Mouse (Mus musculus): ENCODE measurements at regions not wholly inside any gene's neighbourhood (a gene's known extent, or its start where the extent isn't known, plus 50 kb on each side); places are given as distances from the start of the nearest gene placed in this dataset.
"Not testable (repeated sequence)": the region's sequence is repeated elsewhere in the genome, so short reads cannot be mapped to it uniquely, and the experiment has no call there.

GRCm38 (mm10) chr10:69044171-69044651 lies 107.0 kb upstream of the Rhobtb1 start:
- no peaks in the 10 kb centered on the region for H3K27me3 ChIP-seq (ENCODE audit: control insufficient read depth, insufficient read depth, low read length)
- H3K4me1 ChIP-seq (ENCODE audit: control insufficient read depth, insufficient read depth, insufficient read length, low read length): no peaks in the 10 kb centered on the region
- WGBS: 49% methylated on average over 12 of the region's 12 CpGs
- no peak for TF ChIP-seq POLR2A (IDR thresholded peaks at IDR 0.05; ENCODE audit: low read depth, low read length)
- no peak for TF ChIP-seq CTCF (IDR thresholded peaks at IDR 0.05; ENCODE audit: extremely low read depth, insufficient read length, insufficient replicate concordance, low read depth, low read length)
- H3K36me3 ChIP-seq (ENCODE audit: control insufficient read depth, insufficient read depth, low read length): no peaks in the 10 kb centered on the region
- H3K27ac ChIP-seq (ENCODE audit: insufficient read depth, low read depth, low read length): no peak overlapping the region
- H3K4me3 ChIP-seq (ENCODE audit: low read depth, low read length): no peak overlapping the region

- TF ChIP-seq POLR2A (IDR thresholded peaks at IDR 0.05; ENCODE audit: low read depth, low read length): no peak
- no peak for TF ChIP-seq CTCF (IDR thresholded peaks at IDR 0.05; ENCODE audit: extremely low read depth, insufficient read length, insufficient replicate concordance, low read depth, low read length)
- H3K36me3 ChIP-seq (ENCODE audit: control insufficient read depth, insufficient read depth, low read length): no peaks in the 10 kb centered on the region
- H3K27ac ChIP-seq (ENCODE audit: insufficient read depth, low read depth, low read length): no peak overlapping the region
- H3K4me1 ChIP-seq (ENCODE audit: control insufficient read depth, insufficient read depth, insufficient read length, low read length): no peaks in the 10 kb centered on the region
- H3K27me3 ChIP-seq (ENCODE audit: control insufficient read depth, insufficient read depth, low read length): no peaks in the 10 kb centered on the region
- WGBS: 73% methylated on average over 14 of the region's 14 CpGs
- H3K4me3 ChIP-seq (ENCODE audit: low read depth, low read length): no peak overlapping the region
Observed at GRCm38 (mm10) chr10:69045275-69045674, 106.0 kb upstream of the Rhobtb1 start.

GRCm38 (mm10) chr10:69046008-69046555 lies 105.2 kb upstream of the Rhobtb1 start:
- Histone ChIP-seq H3K27ac (ENCODE audit: insufficient read depth, low read depth, low read length) (no peak overlapping the region), H3K4me3 (ENCODE audit: low read depth, low read length) (no peak overlapping the region), H3K4me1 (ENCODE audit: control insufficient read depth, insufficient read depth, insufficient read length, low read length) (no peaks in the 10 kb centered on the region), H3K36me3 (ENCODE audit: control insufficient read depth, insufficient read depth, low read length) (no peaks in the 10 kb centered on the region), H3K27me3 (ENCODE audit: control insufficient read depth, insufficient read depth, low read length) (no peaks in the 10 kb centered on the region)
- WGBS: 43% methylated on average over 10 of the region's 10 CpGs
- no peak for TF ChIP-seq POLR2A (IDR thresholded peaks at IDR 0.05; ENCODE audit: low read depth, low read length)
- TF ChIP-seq CTCF (IDR thresholded peaks at IDR 0.05; ENCODE audit: extremely low read depth, insufficient read length, insufficient replicate concordance, low read depth, low read length): no peak

- 61% methylated on average over 11 of the region's 11 CpGs for WGBS
- Histone ChIP-seq H3K4me1 (ENCODE audit: control insufficient read depth, insufficient read depth, insufficient read length, low read length) (no peaks in the 10 kb centered on the region), H3K27me3 (ENCODE audit: control insufficient read depth, insufficient read depth, low read length) (no peaks in the 10 kb centered on the region), H3K36me3 (ENCODE audit: control insufficient read depth, insufficient read depth, low read length) (no peaks in the 10 kb centered on the region), H3K27ac (ENCODE audit: insufficient read depth, low read depth, low read length) (no peak overlapping the region), H3K4me3 (ENCODE audit: low read depth, low read length) (no peak overlapping the region)
- TF ChIP-seq CTCF (IDR thresholded peaks at IDR 0.05; ENCODE audit: extremely low read depth, insufficient read length, insufficient replicate concordance, low read depth, low read length) (no peak), POLR2A (IDR thresholded peaks at IDR 0.05; ENCODE audit: low read depth, low read length) (no peak)
Observed at GRCm38 (mm10) chr10:69078008-69078407, 73.2 kb upstream of the Rhobtb1 start.

- no peaks in the 10 kb centered on the region for H3K36me3 ChIP-seq (ENCODE audit: control insufficient read depth, insufficient read depth, low read length)
- WGBS: 52% methylated on average over 1 of the region's 1 CpGs
- H3K27ac ChIP-seq (ENCODE audit: insufficient read depth, low read depth, low read length): no peak overlapping the region
- no peaks in the 10 kb centered on the region for H3K27me3 ChIP-seq (ENCODE audit: control insufficient read depth, insufficient read depth, low read length)
- TF ChIP-seq POLR2A (IDR thresholded peaks at IDR 0.05; ENCODE audit: low read depth, low read length) (no peak), CTCF (IDR thresholded peaks at IDR 0.05; ENCODE audit: extremely low read depth, insufficient read length, insufficient replicate concordance, low read depth, low read length) (no peak)
- no peaks in the 10 kb centered on the region for H3K4me1 ChIP-seq (ENCODE audit: control insufficient read depth, insufficient read depth, insufficient read length, low read length)
- H3K4me3 ChIP-seq (ENCODE audit: low read depth, low read length): no peak overlapping the region
Observed at GRCm38 (mm10) chr10:69086184-69086583, 65.0 kb upstream of the Rhobtb1 start.

GRCm38 (mm10) chr10:69091872-69092271 lies 59.4 kb upstream of the Rhobtb1 start:
- 67% methylated on average over 3 of the region's 3 CpGs for WGBS
- Histone ChIP-seq H3K4me3 (ENCODE audit: low read depth, low read length) (no peak overlapping the region), H3K27me3 (ENCODE audit: control insufficient read depth, insufficient read depth, low read length) (no peaks in the 10 kb centered on the region), H3K27ac (ENCODE audit: insufficient read depth, low read depth, low read length) (no peak overlapping the region), H3K4me1 (ENCODE audit: control insufficient read depth, insufficient read depth, insufficient read length, low read length) (no peaks in the 10 kb centered on the region), H3K36me3 (ENCODE audit: control insufficient read depth, insufficient read depth, low read length) (no peaks in the 10 kb centered on the region)
- TF ChIP-seq POLR2A (IDR thresholded peaks at IDR 0.05; ENCODE audit: low read depth, low read length): no peak
- TF ChIP-seq CTCF (IDR thresholded peaks at IDR 0.05; ENCODE audit: extremely low read depth, insufficient read length, insufficient replicate concordance, low read depth, low read length): no peak

- no peaks in the 10 kb centered on the region for H3K36me3 ChIP-seq (ENCODE audit: control insufficient read depth, insufficient read depth, low read length)
- H3K4me3 ChIP-seq (ENCODE audit: low read depth, low read length): no peak overlapping the region
- WGBS: 88% methylated on average over 3 of the region's 3 CpGs
- TF ChIP-seq CTCF (IDR thresholded peaks at IDR 0.05; ENCODE audit: extremely low read depth, insufficient read length, insufficient replicate concordance, low read depth, low read length): no peak
- no peak for TF ChIP-seq POLR2A (IDR thresholded peaks at IDR 0.05; ENCODE audit: low read depth, low read length)
- no peaks in the 10 kb centered on the region for H3K27me3 ChIP-seq (ENCODE audit: control insufficient read depth, insufficient read depth, low read length)
- no peak overlapping the region for H3K27ac ChIP-seq (ENCODE audit: insufficient read depth, low read depth, low read length)
- H3K4me1 ChIP-seq (ENCODE audit: control insufficient read depth, insufficient read depth, insufficient read length, low read length): peaks cover 3% of the 10 kb centered on the region; the same call in 1 of the 2 replicates
Observed at GRCm38 (mm10) chr10:69100021-69100420, 51.2 kb upstream of the Rhobtb1 start.

GRCm38 (mm10) chr10:69100742-69101141 lies 50.5 kb upstream of the Rhobtb1 start:
- not testable (repeated sequence) for H3K36me3 ChIP-seq (ENCODE audit: control insufficient read depth, insufficient read depth, low read length); H3K4me3 ChIP-seq (ENCODE audit: low read depth, low read length); H3K4me1 ChIP-seq (ENCODE audit: control insufficient read depth, insufficient read depth, insufficient read length, low read length); H3K27ac ChIP-seq (ENCODE audit: insufficient read depth, low read depth, low read length); H3K27me3 ChIP-seq (ENCODE audit: control insufficient read depth, insufficient read depth, low read length)
- 44% methylated on average over 16 of the region's 16 CpGs for WGBS
